Mouse (Mus musculus): ENCODE results near the gene Sh3bp1. TPM values are rescaled to one million over a fixed set of nuclear protein-coding genes. Genes with fewer than 3 reads are reported as not detected.

Gene Sh3bp1
- total RNA-seq, 2 experiments from 2014 or later = 8.7 to 9.4 TPM

DNA sequence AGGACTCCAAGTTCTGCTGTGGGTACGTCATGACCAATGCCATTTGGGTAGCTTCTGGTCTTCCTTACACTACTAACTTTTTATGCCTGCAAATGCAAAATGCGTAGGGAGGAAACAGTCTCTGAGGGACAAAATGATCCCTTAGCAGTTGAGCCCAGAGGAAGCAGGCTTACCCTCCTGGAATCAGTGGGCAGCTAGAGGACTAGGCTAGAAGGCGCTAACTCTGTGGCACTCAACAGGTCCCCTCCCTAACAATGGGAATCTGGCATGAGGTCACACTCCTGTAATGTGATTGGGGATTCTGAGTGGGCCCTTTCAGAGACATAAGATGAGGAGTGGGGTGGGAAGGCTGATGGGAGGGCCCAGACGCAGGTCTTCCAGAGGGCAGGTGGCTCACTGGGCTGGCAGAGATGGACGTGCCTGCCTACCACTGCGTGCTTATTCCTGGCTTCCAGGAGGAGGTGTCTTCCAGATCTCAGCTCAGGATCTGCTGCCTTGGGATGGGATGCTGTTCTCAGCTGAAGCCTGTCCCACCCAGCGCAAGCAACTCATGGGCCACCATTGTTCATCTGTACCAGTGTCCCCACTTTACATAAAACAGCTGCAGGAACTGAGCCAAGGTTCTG is 31.3 kb downstream of the Sh3bp1 start:
- DNase-seq (ENCODE audit: extremely low spot score in 1 of 2, low spot score in 2 of 2) = no peak
- intact Hi-C loops (cut with DNase I) = no loop called here

DNA sequence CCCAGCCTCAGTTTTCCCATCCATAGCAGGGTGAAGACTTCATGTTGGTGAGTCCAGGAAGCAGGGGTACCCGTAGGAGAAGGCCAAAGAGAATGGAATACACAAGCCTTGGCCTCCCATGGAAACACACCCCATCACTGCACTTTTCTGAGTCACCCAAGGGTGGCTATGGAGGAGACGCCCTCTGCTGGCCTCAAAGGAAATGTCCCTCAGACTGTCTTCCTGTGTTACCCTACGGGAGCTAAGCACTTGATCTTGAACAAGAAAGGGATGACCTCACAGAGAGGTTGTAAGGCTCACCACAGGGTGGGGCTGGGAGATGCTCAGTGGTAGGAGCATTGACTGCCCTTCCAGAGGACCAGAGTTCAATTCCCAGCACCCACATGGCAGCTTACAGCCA is 32.0 kb downstream of the Sh3bp1 start:
- intact Hi-C loops (cut with DNase I) = no loop called here
- no peak for DNase-seq (ENCODE audit: extremely low spot score in 1 of 2, low spot score in 2 of 2)

DNA sequence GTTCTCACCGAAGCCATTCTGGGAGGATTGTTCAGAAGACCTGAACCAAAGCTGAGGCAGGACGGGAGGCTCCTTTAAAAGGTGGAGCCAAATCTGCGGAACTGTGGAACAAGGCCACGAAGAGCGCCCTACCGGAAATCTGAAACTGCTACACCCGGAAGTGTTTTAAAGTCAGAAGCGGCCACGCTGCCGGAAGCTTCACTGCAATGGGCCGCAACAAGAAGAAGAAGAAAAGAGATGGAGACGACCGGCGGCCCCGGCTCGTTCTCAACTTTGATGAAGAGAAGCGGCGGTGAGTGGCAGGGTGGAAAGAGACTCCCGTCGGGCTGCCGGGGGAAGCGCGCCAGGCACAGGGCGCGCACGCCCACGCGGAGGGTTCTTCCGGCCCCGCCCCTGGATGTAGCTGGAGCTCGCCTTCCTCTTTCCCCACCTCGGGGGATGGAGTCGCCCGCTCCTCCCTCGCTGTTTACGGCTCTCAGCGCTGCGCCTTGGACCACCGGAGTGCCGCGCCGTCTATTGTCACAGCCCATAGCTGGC is 35.3 kb downstream of the Sh3bp1 start, which contains the start of gene Nol12:
Nol12 (plus strand) TSS at position 150 of the 537 bp plus-strand sequence.
- peak; percentile 85 to 89 for DNase-seq (ENCODE audit: extremely low spot score in 1 of 2, low spot score in 2 of 2)
- intact Hi-C loops (cut with DNase I) = no loop called here

DNA sequence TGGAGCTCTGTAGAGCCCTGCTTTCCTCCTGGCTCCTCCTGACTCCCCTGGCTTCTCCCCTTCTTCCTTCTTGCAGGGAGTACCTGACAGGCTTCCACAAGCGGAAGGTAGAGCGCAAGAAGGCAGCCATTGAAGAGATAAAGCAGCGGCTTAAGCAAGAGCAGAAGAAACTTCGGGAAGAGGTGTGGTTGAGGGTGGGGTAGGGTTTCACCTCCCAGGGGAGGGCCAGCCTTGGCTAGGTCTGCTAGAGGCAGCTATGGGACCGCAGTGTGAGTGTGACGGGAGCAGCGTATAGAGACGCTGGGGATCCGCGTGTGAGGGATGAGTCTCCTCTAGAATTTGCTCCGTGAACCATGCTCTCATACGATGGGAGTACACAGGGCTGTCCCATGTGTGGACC is 36.8 kb downstream of the Sh3bp1 start:
- DNase-seq (ENCODE audit: extremely low spot score in 1 of 2, low spot score in 2 of 2) = no peak
- intact Hi-C loops (cut with DNase I) = no loop called here

DNA sequence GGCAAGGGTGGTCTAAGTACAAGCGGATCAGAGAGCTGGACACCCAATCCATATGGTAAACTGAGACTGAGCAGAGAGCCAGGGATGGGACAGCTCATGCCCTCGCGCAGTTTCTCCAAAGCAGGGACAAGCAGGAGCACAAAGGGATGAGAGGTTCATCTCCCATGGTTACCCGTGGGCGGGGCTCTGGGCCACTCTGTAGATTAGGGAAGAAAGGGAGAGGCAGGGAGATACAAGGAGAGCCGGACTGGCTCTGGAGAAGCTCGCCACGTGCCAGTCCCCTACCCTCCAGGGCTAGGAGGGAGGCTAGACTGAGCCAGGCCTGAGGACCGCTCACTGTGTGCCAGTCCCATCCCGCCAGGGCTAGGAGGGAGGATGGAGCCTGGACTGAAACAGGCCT is 37.7 kb downstream of the Sh3bp1 start:
- DNase-seq (ENCODE audit: extremely low spot score in 1 of 2, low spot score in 2 of 2) = no peak
- intact Hi-C loops (cut with DNase I) = no loop called here

DNA sequence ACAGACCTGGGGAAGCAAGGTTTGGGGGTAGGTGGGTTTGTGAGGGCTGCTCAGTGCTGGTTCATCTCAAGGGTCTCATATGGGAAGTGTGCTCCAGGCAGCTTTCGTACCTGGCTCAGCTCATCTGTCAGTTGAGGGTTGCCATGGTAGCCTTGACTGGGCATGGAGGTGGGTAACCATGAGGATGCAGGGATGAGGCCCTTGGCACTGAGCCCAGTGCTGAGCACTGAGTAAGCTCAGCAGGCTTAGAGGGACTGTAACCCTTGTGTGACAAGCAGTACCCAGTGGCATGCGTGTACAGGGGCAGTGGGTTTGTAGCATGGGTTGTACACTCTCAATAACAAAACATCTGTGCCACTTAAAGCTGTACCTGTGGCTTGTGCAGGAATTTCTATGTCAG is 38.4 kb downstream of the Sh3bp1 start:
- intact Hi-C loops (cut with DNase I) = no loop called here
- DNase-seq (ENCODE audit: extremely low spot score in 1 of 2, low spot score in 2 of 2) = no peak

DNA sequence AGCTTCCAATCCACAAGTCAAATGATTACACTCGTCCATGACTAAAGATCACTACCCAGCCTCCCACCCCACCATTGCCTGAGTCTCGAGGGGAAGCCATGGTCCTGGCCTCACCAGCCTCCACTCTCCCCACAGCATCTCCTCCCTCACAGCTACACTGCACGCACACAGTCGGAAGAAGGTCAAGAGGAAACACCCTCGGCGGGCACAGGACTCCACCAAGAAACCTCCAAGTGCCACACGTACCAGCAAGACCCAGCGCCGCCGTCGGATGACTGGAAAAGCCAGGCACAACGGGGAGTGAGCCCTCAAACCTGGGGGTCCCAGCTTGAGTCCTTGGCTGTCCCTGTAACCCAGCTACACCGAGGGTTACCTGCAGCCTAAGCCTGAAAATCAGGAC is 40.8 kb downstream of the Sh3bp1 start:
- intact Hi-C loops (cut with DNase I) = no loop called here
- no peak for DNase-seq (ENCODE audit: extremely low spot score in 1 of 2, low spot score in 2 of 2)

DNA sequence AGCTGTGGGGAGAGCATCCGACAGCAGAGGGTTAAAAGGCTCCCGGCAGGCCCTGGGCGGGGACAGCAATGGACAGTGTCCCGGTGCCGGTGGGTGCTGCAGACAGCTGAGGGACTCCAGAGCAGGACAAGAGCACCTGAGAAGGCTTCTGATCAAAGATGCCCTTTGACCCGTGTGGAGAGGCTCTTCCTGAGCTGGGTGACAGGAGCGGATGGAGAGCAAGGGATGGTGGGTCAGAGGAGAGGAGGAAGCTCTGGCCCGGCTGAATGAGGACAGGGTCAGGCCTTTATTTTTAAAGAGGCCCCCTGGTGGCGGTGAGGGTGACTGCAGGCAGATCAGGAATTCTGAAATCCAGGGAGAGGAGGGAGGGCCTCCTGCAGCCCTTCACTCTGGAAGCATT is 43.1 kb downstream of the Sh3bp1 start:
- DNase-seq (ENCODE audit: extremely low spot score in 1 of 2, low spot score in 2 of 2) = peak; percentile 76 to 84
- intact Hi-C loops (cut with DNase I) = no loop called here

DNA sequence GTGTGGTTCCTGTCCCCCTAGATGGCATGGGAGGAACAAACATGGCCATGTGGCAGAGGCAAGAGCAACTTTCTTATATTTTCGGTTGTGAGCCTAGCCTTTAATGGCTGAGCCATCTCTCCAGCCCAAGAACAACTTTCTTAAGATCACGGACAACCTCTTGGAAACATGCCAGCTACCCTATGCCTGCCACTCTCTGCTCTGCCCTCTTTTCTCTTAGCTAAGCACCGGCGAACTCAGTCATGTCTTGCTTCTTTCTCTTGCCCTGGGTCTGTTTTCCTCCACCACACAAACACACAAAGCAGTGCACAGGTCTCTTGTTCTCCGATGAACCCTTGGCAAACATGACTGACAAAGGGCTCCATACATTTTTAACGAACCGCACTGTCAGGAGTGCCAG is 46.7 kb downstream of the Sh3bp1 start:
- intact Hi-C loops (cut with DNase I) = no loop called here
- DNase-seq (ENCODE audit: extremely low spot score in 1 of 2, low spot score in 2 of 2) = no peak

DNA sequence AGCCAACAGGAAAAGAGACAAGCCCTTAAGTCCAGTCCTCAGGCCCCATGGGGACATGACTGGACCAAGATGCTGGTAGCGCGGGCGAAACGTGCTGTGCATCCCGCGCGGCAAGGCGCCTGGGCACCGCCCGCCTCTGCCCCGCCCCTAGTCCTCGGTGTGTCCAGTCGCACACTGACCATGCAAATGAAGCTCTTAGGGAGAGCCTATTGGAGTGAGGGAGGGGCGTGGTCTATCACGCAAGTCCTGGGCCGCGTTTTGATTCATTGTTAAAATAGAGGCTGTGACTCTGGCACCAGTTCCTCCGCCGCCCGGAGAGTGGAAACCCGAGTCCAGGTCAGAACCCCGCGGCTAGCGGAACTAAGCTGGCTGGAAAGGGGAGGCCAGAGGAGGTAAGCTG is 48.1 kb downstream of the Sh3bp1 start, which contains the start of gene Triobp:
Triobp (plus strand) TSS at position 68 of the 400 bp plus-strand sequence.
- intact Hi-C loops (cut with DNase I) = no loop called here
- peak; percentile 86 to 95 for DNase-seq (ENCODE audit: extremely low spot score in 1 of 2, low spot score in 2 of 2)

DNA sequence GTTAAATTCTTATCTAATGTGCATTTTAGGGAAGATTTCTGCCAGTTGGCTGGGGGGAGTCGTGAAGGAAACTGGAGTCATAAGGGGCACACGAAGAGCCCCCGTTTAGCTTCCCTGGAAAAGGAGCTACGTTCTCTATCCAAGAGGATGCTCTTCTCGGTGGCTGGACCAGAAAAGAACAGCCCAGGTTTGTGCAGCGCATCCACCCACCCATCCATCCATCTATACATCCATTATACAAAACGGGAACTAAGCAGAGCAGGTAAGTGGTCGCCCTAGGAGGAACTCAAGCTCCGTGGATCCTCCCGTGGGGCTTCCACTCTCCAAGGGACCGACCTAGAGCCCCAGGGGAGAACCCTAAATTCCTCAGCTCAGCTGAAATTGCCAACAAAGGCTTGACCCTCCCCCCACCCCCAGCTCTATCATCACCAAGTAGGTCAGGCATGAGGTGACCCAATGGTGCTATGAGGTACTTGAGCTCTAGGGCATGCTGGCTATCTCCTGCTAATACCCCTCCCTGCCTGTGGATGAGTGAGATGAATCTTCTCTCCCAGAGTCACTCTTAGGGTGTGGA is 48.7 kb downstream of the Sh3bp1 start:
- intact Hi-C loops (cut with DNase I) = no loop called here
- DNase-seq (ENCODE audit: extremely low spot score in 1 of 2, low spot score in 2 of 2) = no peak

DNA sequence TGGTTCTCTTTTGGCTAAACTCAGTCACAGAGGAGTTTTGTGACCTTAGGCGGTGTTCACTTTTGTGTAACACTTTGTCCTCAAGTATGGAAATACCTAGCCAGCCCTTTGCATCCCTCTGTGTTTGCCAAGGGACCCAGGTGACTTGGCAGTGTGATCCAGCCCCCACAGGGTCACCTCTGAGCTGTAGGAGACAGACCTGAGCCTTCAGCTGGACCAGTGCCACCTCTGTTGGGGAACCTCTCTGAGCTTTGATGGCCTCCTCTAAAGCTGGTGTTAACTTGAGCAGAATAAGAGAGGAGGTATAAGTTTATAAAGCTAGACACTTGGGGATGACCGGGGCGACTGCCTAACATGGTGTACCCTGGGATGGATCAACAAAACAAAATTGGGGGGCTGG is 49.3 kb downstream of the Sh3bp1 start:
- intact Hi-C loops (cut with DNase I) = no loop called here
- no peak for DNase-seq (ENCODE audit: extremely low spot score in 1 of 2, low spot score in 2 of 2)

DNA sequence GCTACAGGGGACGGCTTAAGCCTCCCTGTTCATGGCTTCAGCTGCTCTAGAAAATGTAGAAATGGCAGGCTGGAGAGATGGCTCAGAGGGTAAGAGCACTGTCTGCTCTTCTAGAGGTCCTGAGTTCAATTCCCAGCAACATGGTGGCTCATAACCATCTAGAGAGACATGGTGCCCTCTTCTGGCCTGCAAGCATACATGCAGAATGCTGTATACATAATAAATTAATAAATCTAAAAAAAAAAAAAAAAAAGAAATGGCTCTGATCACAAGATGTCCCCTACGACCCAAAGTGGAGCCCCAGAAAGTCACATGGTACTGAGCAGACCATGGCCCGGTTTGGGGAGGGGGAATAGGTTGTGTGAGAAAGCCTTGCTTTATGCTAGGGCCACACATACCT is 56.1 kb downstream of the Sh3bp1 start:
- intact Hi-C loops (cut with DNase I) = no loop called here
- DNase-seq (ENCODE audit: extremely low spot score in 1 of 2, low spot score in 2 of 2) = no peak

DNA sequence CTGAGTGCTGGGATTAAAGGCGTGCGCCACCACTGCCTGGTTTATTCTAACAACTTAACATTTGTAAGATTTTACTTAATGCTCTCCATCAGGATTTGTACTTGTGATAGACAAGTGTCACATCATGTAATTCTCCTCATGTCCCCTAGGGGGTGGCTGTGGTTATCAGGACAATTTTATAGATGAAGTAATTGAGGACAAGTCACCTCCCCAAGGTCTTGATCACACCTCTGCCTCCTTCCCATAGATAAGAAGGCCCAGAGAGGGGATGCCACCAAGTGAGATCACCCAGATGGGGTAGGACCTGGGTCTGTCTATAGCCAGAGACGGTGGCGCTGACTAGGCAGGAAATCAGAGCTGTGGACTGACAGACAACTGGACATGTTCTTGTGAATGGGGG is 56.8 kb downstream of the Sh3bp1 start:
- no peak for DNase-seq (ENCODE audit: extremely low spot score in 1 of 2, low spot score in 2 of 2)
- intact Hi-C loops (cut with DNase I) = no loop called here

DNA sequence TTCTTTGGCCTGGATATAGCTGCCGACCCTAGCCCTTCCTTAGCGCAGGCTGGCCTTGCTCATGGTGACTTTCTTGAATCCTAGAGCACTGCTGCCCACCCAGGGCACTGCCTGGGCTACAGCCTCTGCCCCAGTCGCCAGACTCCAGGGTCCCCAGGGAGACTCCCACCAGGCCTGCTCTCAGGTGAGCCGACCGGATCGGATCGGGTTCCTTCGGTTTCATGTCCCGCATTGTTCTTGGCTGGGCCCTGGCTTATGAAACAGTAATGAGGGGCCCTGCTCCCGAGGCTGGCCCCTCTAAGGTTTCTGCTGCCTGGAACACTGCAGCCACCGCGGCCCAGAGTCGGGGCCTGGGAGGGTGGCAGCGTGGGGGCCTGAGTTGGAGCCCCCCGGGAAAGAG is 57.5 kb downstream of the Sh3bp1 start:
- no peak for DNase-seq (ENCODE audit: extremely low spot score in 1 of 2, low spot score in 2 of 2)
- intact Hi-C loops (cut with DNase I) = no loop called here

DNA sequence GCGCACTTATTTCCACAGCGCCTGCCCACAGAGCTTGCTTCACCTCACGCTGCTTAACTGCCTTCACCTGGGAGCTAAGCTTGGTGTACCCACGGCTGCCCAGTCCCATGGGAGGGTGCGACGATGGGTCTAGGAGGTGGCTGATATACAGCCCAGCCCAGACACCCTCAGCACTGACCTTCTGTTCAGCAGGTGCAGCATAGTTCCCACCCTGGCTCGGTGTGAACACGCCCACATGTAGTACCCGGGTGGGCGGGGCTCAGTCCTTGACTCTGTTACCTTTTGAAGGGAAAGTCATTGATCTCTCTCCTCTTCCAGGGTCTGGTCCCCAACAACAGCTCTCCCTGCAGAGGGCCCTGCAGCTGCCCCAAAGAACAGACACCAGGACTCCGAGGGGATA is 60.0 kb downstream of the Sh3bp1 start:
- no peak for DNase-seq (ENCODE audit: extremely low spot score in 1 of 2, low spot score in 2 of 2)
- intact Hi-C loops (cut with DNase I) = no loop called here

DNA sequence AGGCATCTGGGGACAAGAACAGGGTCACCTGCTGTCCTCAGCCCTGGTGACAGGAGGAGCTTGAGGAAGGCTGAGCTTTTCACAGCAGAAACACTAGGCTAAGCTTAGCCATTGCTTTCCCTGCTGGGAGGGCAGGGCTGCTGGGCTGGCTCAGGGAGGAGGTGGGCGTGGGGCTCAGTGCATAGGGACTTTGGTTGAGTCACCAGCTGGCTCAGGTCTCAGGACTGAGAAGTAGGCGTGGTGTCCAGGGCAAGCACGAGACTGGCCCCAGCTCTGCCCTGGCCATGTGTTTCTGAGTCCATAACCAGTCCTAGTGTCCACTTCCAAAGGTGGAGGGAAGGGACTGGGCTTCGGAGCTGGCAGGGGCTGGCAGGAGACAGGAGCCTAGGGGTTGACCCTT is 60.5 kb downstream of the Sh3bp1 start:
- intact Hi-C loops (cut with DNase I) = no loop called here
- no peak for DNase-seq (ENCODE audit: extremely low spot score in 1 of 2, low spot score in 2 of 2)

All from left cerebral cortex, postnatal 10 days (tissue).